Mouse (Mus musculus) erythroblast, embryonic 14.5 days (primary cell): ENCODE measurements at regions not wholly inside any gene's neighbourhood (a gene's known extent, or its start where the extent isn't known, plus 50 kb on each side); places are given as distances from the start of the nearest gene placed in this dataset.

ENCODE experiments used
- GATA1 ChIP-seq: IDR thresholded peaks from 2 replicates; pipeline ENCODE4 v1.6.1; 2012; ENCODE audit warnings: low read length, inconsistent platforms, mixed read lengths
- TAL1 ChIP-seq: IDR thresholded peaks from 3 replicates; pipeline ENCODE4 v1.6.1; 2012; ENCODE audit warnings: low read length, inconsistent platforms, mixed read lengths

- TF ChIP-seq GATA1 (no peak), TAL1 (no peak)
Measured at GRCm38 (mm10) chr13:54293006-54293405, 78.1 kb upstream of the Cplx2 start.
